Mouse (Mus musculus) kidney, adult 2 months (tissue): ENCODE data around the gene Pdcd1. TPM values are rescaled to one million over a fixed set of nuclear protein-coding genes. Genes with fewer than 3 reads are reported as not detected.

ENCODE experiments used
- DNase-seq: peaks from one replicate; pipeline ENCODE4 v3.0.0; 2021
- H3K27ac ChIP-seq: fragments of 200-500 bp; 2 replicates; pipeline ENCODE4 v1.5.1; 2012; ENCODE audit warnings: low read depth, low read length, control low read depth, inconsistent platforms; ENCODE audit not compliant: insufficient read depth
- H3K27me3 ChIP-seq: fragments of 200-500 bp; replicated peaks from 2 replicates; pipeline ENCODE4 v1.6.1; 2012; ENCODE audit warnings: mild to moderate bottlenecking, moderate library complexity, low read length, inconsistent platforms; ENCODE audit not compliant: control insufficient read depth, insufficient read depth
- H3K36me3 ChIP-seq: fragments of 200-500 bp; 2 replicates; pipeline ENCODE4 v1.6.1; 2012; ENCODE audit warnings: mild to moderate bottlenecking, moderate library complexity, low read length, inconsistent platforms; ENCODE audit not compliant: control insufficient read depth, insufficient read depth
- H3K4me1 ChIP-seq: fragments of 200-500 bp; 2 replicates; pipeline ENCODE4 v1.6.1; 2011; ENCODE audit warnings: low read length; ENCODE audit not compliant: control insufficient read depth, insufficient read depth
- H3K4me3 ChIP-seq: fragments of 200-500 bp; 2 replicates; pipeline ENCODE4 v1.5.1; 2011; ENCODE audit warnings: mild to moderate bottlenecking, low read depth, low read length, control low read depth; ENCODE audit not compliant: insufficient read depth
- CTCF ChIP-seq: fragments of 200-500 bp; conservative IDR thresholded peaks from 2 replicates; pipeline ENCODE4 v1.5.1; 2011; ENCODE audit warnings: low read depth, mild to moderate bottlenecking, control low read depth, low read length, moderate library complexity, mixed read lengths; ENCODE audit not compliant: insufficient read depth, insufficient read length
- POLR2A ChIP-seq: fragments of 200-500 bp; IDR thresholded peaks from one replicate; pipeline ENCODE4 v1.6.1; 2011; ENCODE audit warnings: low read depth, low read length, control low read depth
- WGBS: fragments of 180-500 bp; shearing (Covaris S2); methylation state at CpG from one replicate; pipeline ENCODE4 v1.1.7; 2018; 5-methylcytosine and 5-hydroxymethylcytosine counted together
- polyA plus RNA-seq: library from polyadenylated mRNA; depleted of rRNA; stranded (reverse); fragments of >200 nt; gene quantifications from 2 replicates; pipeline ENCODE4 v1.2.3, GENCODE M21; 2012; rRNA removed

Gene Pdcd1
- 0.08 and 0.45 TPM in 2 replicates for polyA plus RNA-seq

DNA sequence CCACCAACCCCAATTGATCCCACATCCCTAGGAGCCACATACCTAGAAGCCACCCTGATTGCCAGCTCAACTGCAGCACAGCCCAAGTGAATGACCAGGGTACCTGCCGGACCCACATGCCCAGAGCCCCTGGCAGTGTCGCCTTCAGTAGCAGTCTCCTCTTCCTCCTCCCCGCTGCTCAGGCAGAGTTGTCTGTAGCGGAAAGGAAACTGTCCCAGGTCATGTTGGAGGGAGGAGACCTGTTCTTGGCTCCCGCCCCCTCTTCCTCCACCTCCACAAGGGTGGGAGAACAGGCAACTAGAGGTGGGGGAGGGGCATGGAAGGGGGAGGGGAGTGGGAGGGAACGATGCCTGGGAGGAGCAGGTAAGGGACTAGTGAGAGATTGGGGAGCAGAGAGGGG is at the start of gene Pdcd1:
Gene Pdcd1, minus strand, starts transcription at position 181 of the 400 bp plus-strand sequence.
- WGBS: 47% methylated on average over 6 of the region's 6 CpGs

GRCm38 (mm10) chr1:94091788-94092187 is 39.4 kb upstream of the Pdcd1 start:
- Histone ChIP-seq H3K27me3 (no peaks in the 10 kb centered on the region), H3K4me1 (no peaks in the 10 kb centered on the region), H3K4me3 (no peak overlapping the region), H3K27ac (no peak overlapping the region), H3K36me3 (no peaks in the 10 kb centered on the region)
- 84% methylated on average over 1 of the region's 1 CpGs for WGBS
- TF ChIP-seq POLR2A (no peak), CTCF (no peak)
- no peak for DNase-seq

More for the DNA sequence above, at the start of gene Pdcd1:
- no peaks in the 10 kb centered on the region for H3K4me1 ChIP-seq
- H3K4me3 ChIP-seq: no peak within 1 kb of the TSS
- TF ChIP-seq POLR2A (no peak), CTCF (no peak)
- no peaks in the 10 kb centered on the region for H3K27me3 ChIP-seq
- H3K36me3 ChIP-seq: no peaks in the 10 kb centered on the region
- no peak within 1 kb of the TSS for H3K27ac ChIP-seq
- DNase-seq: no peak

DNA sequence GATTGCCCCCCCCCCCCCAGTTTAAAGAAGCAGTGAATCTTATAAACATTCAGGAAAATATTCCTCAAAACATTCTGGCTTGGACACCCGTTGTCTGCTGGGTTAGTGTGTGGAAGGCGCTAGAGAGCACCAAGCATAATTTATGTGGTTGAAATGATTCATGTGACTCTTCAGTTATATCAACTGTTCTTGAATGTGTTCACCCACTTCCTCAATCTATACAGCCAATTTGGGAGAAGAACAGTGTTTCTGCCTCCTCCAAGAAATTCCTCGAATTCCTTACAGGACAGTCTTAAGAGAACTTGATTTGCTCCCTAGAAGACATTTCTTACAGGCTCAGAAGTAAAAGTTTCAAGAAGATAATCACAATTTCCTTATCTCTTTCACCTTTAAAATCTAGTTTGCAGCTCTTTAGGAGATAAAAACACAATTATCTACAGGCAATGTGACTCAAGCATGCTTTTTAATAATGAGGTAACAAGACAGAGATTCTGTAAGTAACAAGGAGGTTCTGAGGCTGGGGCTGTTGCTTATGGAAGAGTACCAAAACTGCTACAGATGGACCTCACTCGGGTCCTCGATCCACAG is 34.1 kb upstream of the Pdcd1 start:
- Histone ChIP-seq H3K27ac (no peak overlapping the region), H3K4me3 (no peak overlapping the region), H3K36me3 (no peaks in the 10 kb centered on the region), H3K4me1 (no peaks in the 10 kb centered on the region), H3K27me3 (no peaks in the 10 kb centered on the region)
- TF ChIP-seq POLR2A (no peak), CTCF (no peak)
- DNase-seq: no peak
- 80% methylated on average over 5 of the region's 5 CpGs for WGBS

DNA sequence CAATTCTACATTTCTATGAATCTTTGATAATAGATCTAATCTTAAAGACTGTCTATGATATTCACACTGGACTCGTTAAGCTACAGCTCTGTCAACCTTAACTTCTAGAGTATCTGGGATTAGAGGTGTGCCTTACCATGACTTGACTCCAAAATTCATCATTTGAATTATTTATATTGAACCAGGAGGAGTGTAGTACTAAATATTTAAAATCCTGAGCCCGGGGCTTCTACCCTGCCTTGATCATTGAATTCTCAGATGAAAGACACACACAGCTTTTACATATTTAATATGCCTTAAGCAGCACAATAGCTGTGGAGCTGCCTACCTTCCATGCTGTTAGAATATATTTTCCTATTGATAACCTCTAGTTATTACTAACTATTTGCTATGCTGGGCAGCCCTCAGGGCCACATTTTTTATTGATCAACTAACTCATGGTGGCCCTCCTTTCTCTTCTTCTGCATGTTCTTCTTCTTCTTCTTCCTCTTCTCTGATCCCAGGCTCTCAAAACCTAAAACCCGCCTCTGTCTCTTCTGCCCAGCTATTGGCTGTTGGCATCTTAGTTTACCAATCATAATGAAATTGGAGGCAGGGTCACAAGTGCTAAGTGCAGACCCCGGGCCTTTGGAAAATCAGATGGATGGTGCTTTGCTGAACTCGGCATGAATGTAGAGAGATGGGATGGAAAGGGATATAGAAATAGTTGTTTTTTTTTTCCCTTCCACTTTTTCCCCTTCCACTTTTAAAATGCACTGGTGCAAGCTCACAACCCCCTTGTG is 33.2 kb upstream of the Pdcd1 start:
- no peak for DNase-seq
- Histone ChIP-seq H3K36me3 (no peaks in the 10 kb centered on the region), H3K27me3 (no peaks in the 10 kb centered on the region), H3K27ac (no peak overlapping the region), H3K4me1 (no peaks in the 10 kb centered on the region), H3K4me3 (no peak overlapping the region)
- WGBS: 84% methylated on average over 5 of the region's 5 CpGs
- TF ChIP-seq CTCF (no peak), POLR2A (no peak)

DNA sequence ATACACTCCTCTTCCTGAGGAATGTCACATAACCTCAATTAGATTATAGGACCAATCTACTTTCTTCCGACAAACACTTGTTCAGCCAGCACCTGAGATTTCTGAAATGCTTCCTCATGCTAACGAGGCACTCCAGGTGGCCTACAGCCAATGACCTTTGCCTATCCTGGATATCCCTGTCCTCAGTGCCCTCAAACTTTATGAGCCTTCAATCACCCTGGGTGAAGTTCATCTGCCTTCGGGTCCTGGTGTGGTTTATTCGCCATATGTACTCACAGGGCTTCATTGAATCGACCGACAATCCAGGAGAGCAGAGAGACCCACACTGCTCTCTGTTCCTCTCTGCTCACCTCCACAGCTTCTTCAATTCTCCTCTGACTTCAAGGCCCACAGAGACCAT is 29.4 kb upstream of the Pdcd1 start:
- WGBS: 60% methylated on average over 6 of the region's 6 CpGs
- H3K27me3 ChIP-seq: no peaks in the 10 kb centered on the region
- TF ChIP-seq CTCF: no peak
- TF ChIP-seq POLR2A: no peak
- no peak overlapping the region for H3K4me3 ChIP-seq
- peak; percentile 38 for DNase-seq
- H3K36me3 ChIP-seq: no peaks in the 10 kb centered on the region
- no peaks in the 10 kb centered on the region for H3K4me1 ChIP-seq
- no peak overlapping the region for H3K27ac ChIP-seq

- 57% methylated on average over 11 of the region's 11 CpGs for WGBS
- H3K27ac ChIP-seq: no peak overlapping the region
- H3K27me3 ChIP-seq: no peaks in the 10 kb centered on the region
- H3K36me3 ChIP-seq: no peaks in the 10 kb centered on the region
- H3K4me3 ChIP-seq: no peak overlapping the region
- no peak for DNase-seq
- H3K4me1 ChIP-seq: no peaks in the 10 kb centered on the region
- TF ChIP-seq CTCF (no peak), POLR2A (no peak)
Measured at GRCm38 (mm10) chr1:94081191-94081590, 28.8 kb upstream of the Pdcd1 start.

- no peak overlapping the region for H3K4me3 ChIP-seq
- no peak overlapping the region for H3K27ac ChIP-seq
- no peaks in the 10 kb centered on the region for H3K4me1 ChIP-seq
- no peak for TF ChIP-seq CTCF
- no peak for TF ChIP-seq POLR2A
- H3K36me3 ChIP-seq: no peaks in the 10 kb centered on the region
- WGBS: 45% methylated on average over 15 of the region's 15 CpGs
- H3K27me3 ChIP-seq: no peaks in the 10 kb centered on the region
- DNase-seq: no peak
Measured at GRCm38 (mm10) chr1:94080718-94081117, 28.4 kb upstream of the Pdcd1 start.
